Mouse (Mus musculus) heart, embryonic 12.5 days (tissue): ENCODE results near the gene Gdf3. TPM values are rescaled to one million over a fixed set of nuclear protein-coding genes. Genes with fewer than 3 reads are reported as not detected.
"Not testable (repeated sequence)": the region's sequence is repeated elsewhere in the genome, so short reads cannot be mapped to it uniquely, and the experiment has no call there.

ENCODE experiments used
- ATAC-seq: fragments of 200-750 bp; cut with Nextera tagmentation; 2 replicates; pipeline ENCODE4 v1.8.0; 2017; ENCODE audit warnings: moderate TSS enrichment, moderate library complexity; ENCODE audit not compliant: insufficient number of reproducible peaks, low FRiP score
- H3K27ac ChIP-seq: fragments of 300-500 bp; sonication (generic); 2 replicates; pipeline ENCODE4 v1.5.1; 2016; ENCODE audit warnings: mild to moderate bottlenecking, moderate library complexity; ENCODE audit not compliant: poor library complexity, severe bottlenecking
- H3K27me3 ChIP-seq: fragments of 300-500 bp; sonication (generic); replicated peaks from 2 replicates; pipeline ENCODE4 v1.6.1; 2016; ENCODE audit warnings: mild to moderate bottlenecking, moderate library complexity
- H3K36me3 ChIP-seq: fragments of 300-500 bp; sonication (generic); 2 replicates; pipeline ENCODE4 v1.6.1; 2016; ENCODE audit warnings: mild to moderate bottlenecking, moderate library complexity
- H3K4me1 ChIP-seq: fragments of 300-500 bp; sonication (generic); replicated peaks from 2 replicates; pipeline ENCODE4 v1.6.1; 2016; ENCODE audit warnings: mild to moderate bottlenecking
- H3K4me2 ChIP-seq: fragments of 300-500 bp; sonication (generic); 2 replicates; pipeline ENCODE4 v1.6.1; 2016; ENCODE audit warnings: mild to moderate bottlenecking, moderate library complexity
- H3K4me3 ChIP-seq: fragments of 300-500 bp; sonication (generic); 2 replicates; pipeline ENCODE4 v1.5.1; 2016; ENCODE audit warnings: mild to moderate bottlenecking
- H3K9ac ChIP-seq: fragments of 300-500 bp; sonication (generic); 2 replicates; pipeline ENCODE4 v1.6.1; 2016; ENCODE audit warnings: mild to moderate bottlenecking, moderate library complexity
- H3K9me3 ChIP-seq: fragments of 300-500 bp; sonication (generic); replicated peaks from 2 replicates; pipeline ENCODE4 v1.6.1; 2016; ENCODE audit warnings: mild to moderate bottlenecking, moderate library complexity
- WGBS: fragments of 180-500 bp; shearing (Covaris S2); methylation state at CpG from one replicate; pipeline ENCODE4 v1.1.7; 2016; 5-methylcytosine and 5-hydroxymethylcytosine counted together
- polyA plus RNA-seq: library from polyadenylated mRNA; unstranded; fragments of >200 nt; fragmentation: Nextera tagmentation; extraction: Ambion mirVana; gene quantifications from 2 replicates; pipeline ENCODE4 v1.2.1, GENCODE M21; 2016

The Gdf3 gene
- polyA plus RNA-seq, 1 experiment from 2014 or later = 0.28 TPM

GRCm38 (mm10) chr6:122596608-122597007, 13.3 kb downstream of the Gdf3 start:
- H3K9me3 ChIP-seq = no peaks in the 10 kb centered on the region
- 56% methylated on average over 7 of the region's 7 CpGs for WGBS
- no peak for ATAC-seq
- H3K27me3 ChIP-seq = no peaks in the 10 kb centered on the region
- no peak overlapping the region for H3K9ac ChIP-seq
- H3K36me3 ChIP-seq = no peaks in the 10 kb centered on the region
- no peak overlapping the region for H3K4me2 ChIP-seq
- no peak overlapping the region for H3K4me3 ChIP-seq
- no peak overlapping the region for H3K27ac ChIP-seq
- H3K4me1 ChIP-seq = no peaks in the 10 kb centered on the region

- no peak overlapping the region for H3K4me3 ChIP-seq
- 21% methylated on average over 7 of the region's 7 CpGs for WGBS
- no peaks in the 10 kb centered on the region for H3K27me3 ChIP-seq
- 0 out of 2 replicates have a peak overlapping the region, but pooled peaks have one; percentile 41 for H3K4me2 ChIP-seq
- peak; percentile 68; the same call in 1 of the 2 replicates for ATAC-seq
- H3K27ac ChIP-seq = no peak overlapping the region
- no peaks in the 10 kb centered on the region for H3K4me1 ChIP-seq
- H3K9me3 ChIP-seq = no peaks in the 10 kb centered on the region
- H3K36me3 ChIP-seq = no peaks in the 10 kb centered on the region
- no peak overlapping the region for H3K9ac ChIP-seq
These were observed 14.2 kb downstream of the Gdf3 start for GRCm38 (mm10) chr6:122595637-122596036.

GRCm38 (mm10) chr6:122592905-122593304, 17.0 kb downstream of the Gdf3 start:
- Histone ChIP-seq H3K4me1 (no peaks in the 10 kb centered on the region), H3K9me3 (no peaks in the 10 kb centered on the region), H3K4me3 (no peak overlapping the region), H3K4me2 (no peak overlapping the region), H3K27me3 (no peaks in the 10 kb centered on the region), H3K27ac (no peak overlapping the region), H3K36me3 (no peaks in the 10 kb centered on the region), H3K9ac (no peak overlapping the region)
- 78% methylated on average over 2 of the region's 2 CpGs for WGBS
- ATAC-seq = no peak

GRCm38 (mm10) chr6:122591027-122591758, 18.7 kb downstream of the Gdf3 start:
- 75% methylated on average over 13 of the region's 13 CpGs for WGBS
- Histone ChIP-seq H3K4me1 (no peaks in the 10 kb centered on the region), H3K4me2 (no peak overlapping the region), H3K27ac (no peak overlapping the region), H3K9me3 (no peaks in the 10 kb centered on the region), H3K4me3 (no peak overlapping the region), H3K9ac (no peak overlapping the region), H3K36me3 (no peaks in the 10 kb centered on the region), H3K27me3 (no peaks in the 10 kb centered on the region)
- ATAC-seq = no peak

GRCm38 (mm10) chr6:122579086-122579485, 30.8 kb downstream of the Gdf3 start:
- H3K9me3 ChIP-seq = no peaks in the 10 kb centered on the region
- H3K9ac ChIP-seq = no peak overlapping the region
- ATAC-seq = no peak
- H3K4me3 ChIP-seq = no peak overlapping the region
- H3K36me3 ChIP-seq = no peaks in the 10 kb centered on the region
- WGBS = 74% methylated on average over 1 of the region's 1 CpGs
- no peaks in the 10 kb centered on the region for H3K27me3 ChIP-seq
- H3K4me2 ChIP-seq = no peak overlapping the region
- no peak overlapping the region for H3K27ac ChIP-seq
- no peaks in the 10 kb centered on the region for H3K4me1 ChIP-seq

GRCm38 (mm10) chr6:122577030-122577429, 32.9 kb downstream of the Gdf3 start:
- no peak overlapping the region for H3K4me2 ChIP-seq
- WGBS = 81% methylated on average over 3 of the region's 3 CpGs
- ATAC-seq = no peak
- no peaks in the 10 kb centered on the region for H3K4me1 ChIP-seq
- no peaks in the 10 kb centered on the region for H3K9me3 ChIP-seq
- H3K36me3 ChIP-seq = no peaks in the 10 kb centered on the region
- no peaks in the 10 kb centered on the region for H3K27me3 ChIP-seq
- no peak overlapping the region for H3K27ac ChIP-seq
- no peak overlapping the region for H3K4me3 ChIP-seq
- no peak overlapping the region for H3K9ac ChIP-seq

GRCm38 (mm10) chr6:122575037-122575436, 34.9 kb downstream of the Gdf3 start:
- not testable (repeated sequence) for H3K27ac ChIP-seq, H3K9ac ChIP-seq, H3K4me1 ChIP-seq, H3K27me3 ChIP-seq, H3K4me2 ChIP-seq, H3K9me3 ChIP-seq, H3K4me3 ChIP-seq, ATAC-seq, H3K36me3 ChIP-seq
- 71% methylated on average over 1 of the region's 1 CpGs for WGBS

- H3K9me3 ChIP-seq = no peaks in the 10 kb centered on the region
- ATAC-seq = no peak
- H3K27me3 ChIP-seq = 0 out of 2 replicates have a peak, but pooled peaks cover 3% of the 10 kb centered on the region
- no peaks in the 10 kb centered on the region for H3K4me1 ChIP-seq
- H3K27ac ChIP-seq = no peak overlapping the region
- H3K9ac ChIP-seq = no peak overlapping the region
- H3K4me3 ChIP-seq = no peak overlapping the region
- no peaks in the 10 kb centered on the region for H3K36me3 ChIP-seq
- 33% methylated on average over 3 of the region's 3 CpGs for WGBS
- no peak overlapping the region for H3K4me2 ChIP-seq
These were observed 38.3 kb downstream of the Gdf3 start for GRCm38 (mm10) chr6:122571617-122571959.

- H3K36me3 ChIP-seq = no peaks in the 10 kb centered on the region
- H3K9me3 ChIP-seq = no peaks in the 10 kb centered on the region
- no peaks in the 10 kb centered on the region for H3K4me1 ChIP-seq
- WGBS = 65% methylated on average over 8 of the region's 8 CpGs
- H3K27me3 ChIP-seq = 0 out of 2 replicates have a peak, but pooled peaks cover 3% of the 10 kb centered on the region
- ATAC-seq = no peak
- no peak overlapping the region for H3K4me2 ChIP-seq
- no peak overlapping the region for H3K9ac ChIP-seq
- H3K4me3 ChIP-seq = no peak overlapping the region
- no peak overlapping the region for H3K27ac ChIP-seq
These were observed 38.9 kb downstream of the Gdf3 start for GRCm38 (mm10) chr6:122570695-122571616.

- 45% methylated on average over 1 of the region's 1 CpGs for WGBS
- ATAC-seq = no peak
- H3K9me3 ChIP-seq = no peaks in the 10 kb centered on the region
- no peak overlapping the region for H3K9ac ChIP-seq
- H3K4me1 ChIP-seq = no peaks in the 10 kb centered on the region
- H3K4me2 ChIP-seq = no peak overlapping the region
- H3K36me3 ChIP-seq = no peaks in the 10 kb centered on the region
- H3K27ac ChIP-seq = no peak overlapping the region
- H3K4me3 ChIP-seq = no peak overlapping the region
- H3K27me3 ChIP-seq = 0 out of 2 replicates have a peak, but pooled peaks cover 3% of the 10 kb centered on the region
These were observed 40.1 kb downstream of the Gdf3 start for GRCm38 (mm10) chr6:122569762-122570161.

GRCm38 (mm10) chr6:122569113-122569512, 40.8 kb downstream of the Gdf3 start:
- Histone ChIP-seq H3K9ac (no peak overlapping the region), H3K9me3 (no peaks in the 10 kb centered on the region), H3K27me3 (0 out of 2 replicates have a peak, but pooled peaks cover 3% of the 10 kb centered on the region), H3K36me3 (no peaks in the 10 kb centered on the region), H3K4me2 (no peak overlapping the region), H3K4me3 (no peak overlapping the region), H3K27ac (no peak overlapping the region), H3K4me1 (no peaks in the 10 kb centered on the region)
- no peak for ATAC-seq
- 57% methylated on average over 5 of the region's 5 CpGs for whole genome bisulfite sequencing
